Mouse (Mus musculus) cerebellum, adult 2 months (tissue): ENCODE measurements around the gene F12.

Source experiments
- CTCF ChIP-seq: fragments of 200-500 bp; IDR thresholded peaks from 2 replicates; pipeline ENCODE4 v1.5.1; 2011; ENCODE audit warnings: low read depth, mild to moderate bottlenecking, control low read depth, low read length, moderate library complexity, borderline replicate concordance; ENCODE audit not compliant: insufficient read depth
- POLR2A ChIP-seq: fragments of 200-500 bp; IDR thresholded peaks from 2 replicates; pipeline ENCODE4 v1.6.1; 2011; ENCODE audit warnings: low read length, control low read depth, borderline replicate concordance; ENCODE audit not compliant: insufficient read depth

- TF ChIP-seq CTCF (no peak), POLR2A (peak; percentile 71; the same call in 1 of the 2 replicates)
Observed at GRCm38 (mm10) chr13:55444286-55444936, 17.8 kb upstream of the F12 start.
